Mouse (Mus musculus): ENCODE results near the gene Slc27a3.

Slc27a3 gene

GRCm38 (mm10) chr3:90391004-90391403, 1.3 kb upstream of the Slc27a3 start:
- no peak for DNase-seq (ENCODE audit: low spot score)

GRCm38 (mm10) chr3:90388726-90389510, 820 bp downstream of the Slc27a3 start:
- DNase-seq (ENCODE audit: low spot score) = no peak

- DNase-seq (ENCODE audit: low spot score) = no peak
Observed at GRCm38 (mm10) chr3:90388192-90388591, 1.5 kb downstream of the Slc27a3 start.

GRCm38 (mm10) chr3:90387483-90387882, 2.3 kb downstream of the Slc27a3 start:
- no peak for DNase-seq (ENCODE audit: low spot score)

GRCm38 (mm10) chr3:90386817-90387216, 2.9 kb downstream of the Slc27a3 start:
- DNase-seq (ENCODE audit: low spot score) = no peak

- no peak for DNase-seq (ENCODE audit: low spot score)
Observed at GRCm38 (mm10) chr3:90384851-90385375, 4.8 kb downstream of the Slc27a3 start.

GRCm38 (mm10) chr3:90383690-90384089, 6.0 kb downstream of the Slc27a3 start:
- DNase-seq (ENCODE audit: low spot score) = peak; percentile 22

- no peak for DNase-seq (ENCODE audit: low spot score)
Observed at GRCm38 (mm10) chr3:90381727-90382126, 8.0 kb downstream of the Slc27a3 start.

GRCm38 (mm10) chr3:90378496-90378895, 11.2 kb downstream of the Slc27a3 start:
- DNase-seq (ENCODE audit: low spot score) = no peak

- no peak for DNase-seq (ENCODE audit: low spot score)
Observed at GRCm38 (mm10) chr3:90376247-90376585, 13.5 kb downstream of the Slc27a3 start.

GRCm38 (mm10) chr3:90375562-90376246, 14.0 kb downstream of the Slc27a3 start:
- no peak for DNase-seq (ENCODE audit: low spot score)

GRCm38 (mm10) chr3:90374368-90374767, 15.4 kb downstream of the Slc27a3 start:
- DNase-seq (ENCODE audit: low spot score) = no peak

- DNase-seq (ENCODE audit: low spot score) = peak; percentile 63
Observed at GRCm38 (mm10) chr3:90373432-90374028, 16.2 kb downstream of the Slc27a3 start.

GRCm38 (mm10) chr3:90372817-90373216, 16.9 kb downstream of the Slc27a3 start:
- DNase-seq (ENCODE audit: low spot score) = no peak

GRCm38 (mm10) chr3:90371857-90372256, 17.9 kb downstream of the Slc27a3 start:
- no peak for DNase-seq (ENCODE audit: low spot score)

GRCm38 (mm10) chr3:90369041-90369440, 20.7 kb downstream of the Slc27a3 start:
- DNase-seq (ENCODE audit: low spot score) = no peak

- no peak for DNase-seq (ENCODE audit: low spot score)
Observed at GRCm38 (mm10) chr3:90367001-90367632, 22.6 kb downstream of the Slc27a3 start.

- DNase-seq (ENCODE audit: low spot score) = no peak
Observed at GRCm38 (mm10) chr3:90362346-90362745, 27.4 kb downstream of the Slc27a3 start.

GRCm38 (mm10) chr3:90361476-90361875, 28.3 kb downstream of the Slc27a3 start:
- no peak for DNase-seq (ENCODE audit: low spot score)

GRCm38 (mm10) chr3:90359230-90359629, 30.5 kb downstream of the Slc27a3 start:
- no peak for DNase-seq (ENCODE audit: low spot score)

GRCm38 (mm10) chr3:90357959-90358358, 31.8 kb downstream of the Slc27a3 start:
- no peak for DNase-seq (ENCODE audit: low spot score)

- no peak for DNase-seq (ENCODE audit: low spot score)
Observed at GRCm38 (mm10) chr3:90347847-90348246, 41.9 kb downstream of the Slc27a3 start.

All from spleen, adult 12 weeks (tissue).